Mouse (Mus musculus) lung, embryonic 14.5 days (tissue): ENCODE measurements at regions not wholly inside any gene's neighbourhood (a gene's known extent, or its start where the extent isn't known, plus 50 kb on each side); places are given as distances from the start of the nearest gene placed in this dataset.
A peak's percentile ranks its signal among the peaks of the same experiment; 100 is the strongest.

Experiments used
- ATAC-seq: fragments of 200-750 bp; cut with Nextera tagmentation; 2 replicates; pipeline ENCODE4 v1.8.0; 2017; ENCODE audit warnings: mild to moderate bottlenecking, moderate TSS enrichment, moderate library complexity; ENCODE audit not compliant: insufficient read depth
- DNase-seq: peaks from one replicate; pipeline ENCODE4 v3.0.0-alpha.2; 2015
- H3K27ac ChIP-seq: fragments of 300-500 bp; sonication (generic); 2 replicates; pipeline ENCODE4 v1.5.1; 2014; ENCODE audit warnings: low read depth, mild to moderate bottlenecking, moderate library complexity
- H3K27me3 ChIP-seq: fragments of 300-500 bp; sonication (generic); 2 replicates; pipeline ENCODE4 v1.6.1; 2014; ENCODE audit warnings: low read length, control low read depth; ENCODE audit not compliant: insufficient read depth
- H3K36me3 ChIP-seq: fragments of 300-500 bp; sonication (generic); 2 replicates; pipeline ENCODE4 v1.6.1; 2014; ENCODE audit warnings: control low read depth; ENCODE audit not compliant: insufficient read depth
- H3K4me1 ChIP-seq: fragments of 300-500 bp; sonication (generic); 2 replicates; pipeline ENCODE4 v1.6.1; 2014; ENCODE audit warnings: antibody characterized with exemption, control low read depth; ENCODE audit not compliant: insufficient read depth
- H3K4me2 ChIP-seq: fragments of 300-500 bp; sonication (generic); 2 replicates; pipeline ENCODE4 v1.6.1; 2014; ENCODE audit warnings: mild to moderate bottlenecking
- H3K4me3 ChIP-seq: fragments of 300-500 bp; sonication (generic); 2 replicates; pipeline ENCODE4 v1.5.1; 2014; ENCODE audit warnings: low read depth, low read length
- H3K9ac ChIP-seq: fragments of 300-500 bp; sonication (generic); 2 replicates; pipeline ENCODE4 v1.6.1; 2014
- H3K9me3 ChIP-seq: fragments of 300-500 bp; sonication (generic); 2 replicates; pipeline ENCODE4 v1.6.1; 2016; ENCODE audit warnings: low read depth, low read length, control low read depth
- CTCF ChIP-seq: IDR thresholded peaks from 2 replicates; pipeline ENCODE4 v1.5.1; 2016; ENCODE audit warnings: antibody characterized with exemption, low read depth
- WGBS: fragments of 180-500 bp; shearing (Covaris S2); extraction: QIAGEN DNeasy Blood & Tissue Kit; methylation state at CpG from one replicate; pipeline ENCODE4 v1.1.7; 2014; 5-methylcytosine and 5-hydroxymethylcytosine counted together

DNA sequence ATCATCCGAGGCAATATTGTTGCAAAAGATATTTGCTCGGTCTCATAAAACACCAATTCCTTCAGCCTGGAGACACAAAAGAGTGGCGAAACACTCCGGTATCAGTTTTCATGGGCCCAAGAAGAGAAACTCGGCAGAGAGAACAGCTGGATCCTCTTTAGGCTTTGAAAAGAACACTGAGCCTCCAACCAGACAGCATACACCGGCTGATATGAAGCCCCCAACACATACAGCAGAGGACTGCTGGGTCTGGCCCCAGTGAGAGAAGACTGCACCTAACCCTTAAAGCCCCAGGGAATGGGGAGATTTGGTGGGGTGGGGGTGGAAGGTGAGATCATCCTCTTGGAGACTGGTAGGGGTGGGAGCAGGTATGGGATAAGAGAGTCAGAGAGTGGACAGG lies 147.9 kb downstream of the Rchy1 start:
- DNase-seq: no peak
- TF ChIP-seq CTCF: no peak
- no peaks in the 10 kb centered on the region for H3K4me1 ChIP-seq
- H3K9ac ChIP-seq: no peak overlapping the region
- H3K27me3 ChIP-seq: no peaks in the 10 kb centered on the region
- no peaks in the 10 kb centered on the region for H3K36me3 ChIP-seq
- no peak overlapping the region for H3K4me3 ChIP-seq
- H3K4me2 ChIP-seq: no peak overlapping the region
- 66% methylated on average over 6 of the region's 6 CpGs for WGBS
- H3K9me3 ChIP-seq: no peaks in the 10 kb centered on the region
- H3K27ac ChIP-seq: no peak overlapping the region
- ATAC-seq: no peak

DNA sequence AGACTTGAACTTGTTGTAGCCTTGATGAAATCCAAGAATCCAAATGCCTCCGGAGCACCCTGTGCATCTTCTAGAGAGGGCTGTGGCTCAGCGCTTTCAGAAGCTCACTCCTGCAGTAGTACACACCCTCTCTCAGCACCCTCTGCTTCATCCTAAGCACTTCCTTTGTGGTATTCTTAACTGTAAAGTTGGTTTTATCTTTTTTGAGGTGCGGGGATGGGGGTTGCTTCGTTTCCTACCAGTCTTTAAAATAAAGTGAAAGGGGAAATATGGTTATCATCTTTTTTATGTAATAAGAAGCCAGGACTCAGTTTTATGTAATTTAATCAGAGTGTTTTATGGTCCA lies 148.5 kb downstream of the Rchy1 start:
- WGBS: 65% methylated on average over 4 of the region's 4 CpGs
- Histone ChIP-seq H3K4me2 (no peak overlapping the region), H3K4me1 (no peaks in the 10 kb centered on the region), H3K27ac (no peak overlapping the region), H3K9me3 (no peaks in the 10 kb centered on the region), H3K4me3 (no peak overlapping the region), H3K36me3 (no peaks in the 10 kb centered on the region), H3K9ac (no peak overlapping the region), H3K27me3 (no peaks in the 10 kb centered on the region)
- no peak for ATAC-seq
- TF ChIP-seq CTCF: no peak
- DNase-seq: no peak

DNA sequence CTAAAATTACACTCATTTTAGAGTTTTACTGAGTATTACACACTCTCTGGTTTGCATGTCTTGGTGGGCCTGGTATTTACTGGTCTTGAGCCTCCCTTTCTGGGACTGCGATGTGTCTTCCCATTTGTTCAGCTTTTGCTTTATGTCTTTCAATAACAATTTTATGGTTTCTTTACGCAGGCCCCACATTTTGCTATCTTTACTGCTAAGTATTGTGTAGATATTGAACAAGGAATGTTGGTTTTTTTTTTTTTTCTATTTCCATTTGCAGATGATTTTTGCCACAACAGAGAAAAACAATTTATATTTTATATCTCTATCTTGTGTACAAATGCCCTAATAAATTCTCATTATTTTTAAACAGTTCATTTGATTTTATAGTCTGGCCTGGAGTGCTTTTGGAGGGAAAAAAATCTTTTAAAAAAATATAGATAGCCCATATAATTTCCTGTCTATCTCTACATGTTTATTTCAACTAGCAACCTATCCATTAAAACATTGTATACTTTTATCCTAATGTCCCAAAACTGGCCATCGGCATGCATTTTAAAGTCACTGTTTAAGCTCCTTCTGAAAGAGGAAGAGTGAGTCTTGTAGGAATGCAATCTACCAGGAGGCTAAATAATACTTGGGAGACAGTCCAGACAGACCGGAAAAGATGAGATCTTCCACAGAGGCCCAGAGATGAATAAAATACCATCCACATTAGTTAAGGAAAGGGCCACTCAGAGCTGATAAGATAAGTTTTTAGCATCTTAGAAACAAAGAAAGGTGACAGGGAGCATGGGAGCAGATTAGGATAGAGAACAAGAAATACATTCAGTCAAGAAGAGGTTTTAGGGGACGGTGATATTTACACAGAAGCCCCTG lies 149.1 kb downstream of the Rchy1 start:
- no peak for TF ChIP-seq CTCF
- no peak for ATAC-seq
- H3K27me3 ChIP-seq: no peaks in the 10 kb centered on the region
- H3K9me3 ChIP-seq: no peaks in the 10 kb centered on the region
- no peak overlapping the region for H3K9ac ChIP-seq
- WGBS: 52% methylated on average over 5 of the region's 5 CpGs
- no peak overlapping the region for H3K27ac ChIP-seq
- no peak for DNase-seq
- no peaks in the 10 kb centered on the region for H3K4me1 ChIP-seq
- H3K4me3 ChIP-seq: no peak overlapping the region
- H3K4me2 ChIP-seq: no peak overlapping the region
- H3K36me3 ChIP-seq: no peaks in the 10 kb centered on the region

DNA sequence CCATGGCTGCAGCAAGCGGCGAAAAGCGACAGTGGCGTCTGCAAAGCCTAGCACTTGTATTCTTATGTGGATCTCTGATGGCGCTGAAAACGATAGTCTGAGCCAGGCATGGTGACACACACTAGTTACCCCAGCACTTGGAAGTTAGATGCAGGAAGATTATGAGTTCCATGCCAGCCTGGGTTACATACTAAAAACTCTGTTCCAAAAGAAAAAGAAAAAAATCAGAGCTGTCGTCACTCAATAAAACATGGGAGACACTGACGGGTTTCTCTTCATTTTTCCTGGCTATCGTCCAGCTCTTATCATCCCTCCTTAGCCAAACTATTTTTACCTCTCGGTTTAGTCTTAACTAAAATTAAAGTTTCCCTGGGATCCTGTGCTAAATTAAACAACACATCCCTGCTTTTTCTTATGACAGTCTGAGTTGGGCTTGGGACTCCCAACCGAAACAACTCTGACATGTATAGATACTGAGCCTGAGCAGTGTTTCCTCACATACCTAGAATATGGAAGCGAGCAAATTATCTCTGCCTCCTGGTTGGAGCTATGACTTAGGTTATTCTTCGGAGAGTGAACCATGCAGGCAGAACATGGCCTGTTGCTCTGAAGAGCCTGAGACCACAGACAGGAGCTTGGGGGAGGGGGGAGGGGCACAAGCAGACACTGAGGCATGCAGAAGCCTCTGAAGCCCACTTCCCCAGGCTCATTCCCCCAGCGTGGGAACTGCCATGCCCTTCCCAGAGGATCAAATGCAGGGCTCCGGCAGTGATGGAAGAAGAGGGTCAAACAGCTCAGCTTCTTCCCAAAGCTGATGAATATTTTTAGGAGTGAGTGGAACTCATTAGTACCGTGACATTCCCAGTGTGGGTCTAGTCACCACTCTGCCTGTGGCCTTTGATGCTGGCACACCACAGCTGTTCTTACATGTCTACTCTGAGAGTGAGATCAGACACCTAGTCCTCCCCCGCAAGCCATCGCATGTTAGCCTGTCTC lies 155.5 kb downstream of the Rchy1 start:
- 37% methylated on average over 18 of the region's 18 CpGs for WGBS
- H3K4me2 ChIP-seq: peak overlapping the region; percentile 33
- H3K27me3 ChIP-seq: no peaks in the 10 kb centered on the region
- no peaks in the 10 kb centered on the region for H3K9me3 ChIP-seq
- H3K4me3 ChIP-seq: no peak overlapping the region
- no peak for TF ChIP-seq CTCF
- H3K9ac ChIP-seq: no peak overlapping the region
- DNase-seq: peak; percentile 76
- H3K27ac ChIP-seq: peak overlapping the region; percentile 73; the same call in 1 of the 2 replicates
- 0 out of 2 replicates have a peak, but pooled peaks cover 4% of the 10 kb centered on the region for H3K4me1 ChIP-seq
- ATAC-seq: peak; percentile 81; the same call in 1 of the 2 replicates
- H3K36me3 ChIP-seq: no peaks in the 10 kb centered on the region

DNA sequence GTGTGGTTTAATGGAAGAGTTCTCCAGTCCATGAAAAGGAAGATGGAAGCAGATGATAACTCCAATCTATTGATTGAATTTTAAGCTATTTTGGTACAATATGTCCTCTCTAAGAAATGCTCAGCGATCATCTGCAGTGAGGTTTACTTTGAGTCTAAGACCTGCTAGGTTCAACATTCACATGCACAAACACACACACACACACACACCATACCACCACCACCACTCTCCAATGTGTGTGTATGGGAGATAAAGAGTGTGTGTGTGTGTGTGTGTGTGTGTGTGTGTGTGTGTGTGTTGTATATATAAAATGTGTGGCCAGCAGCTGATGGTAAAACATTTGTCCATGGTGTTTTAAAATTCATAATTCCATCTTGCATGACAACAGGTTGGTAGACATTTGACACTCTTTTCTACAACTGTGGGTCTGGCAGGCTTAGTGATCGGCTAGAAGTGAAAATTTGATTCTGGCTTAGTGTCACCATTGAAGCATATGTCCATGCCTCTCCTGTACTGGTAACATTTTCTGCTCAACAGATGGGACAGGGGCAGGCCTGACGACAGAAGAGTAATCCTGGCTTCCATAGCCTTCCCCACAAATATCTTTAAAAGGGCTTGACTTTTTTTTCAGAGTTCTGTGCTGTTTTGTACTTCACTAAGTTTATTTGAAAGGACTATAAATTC lies 161.4 kb downstream of the Rchy1 start:
- H3K4me2 ChIP-seq: no peak overlapping the region
- no peak overlapping the region for H3K27ac ChIP-seq
- no peak overlapping the region for H3K4me3 ChIP-seq
- WGBS: 87% methylated on average over 3 of the region's 3 CpGs
- ATAC-seq (no peak), DNase-seq (no peak)
- H3K9me3 ChIP-seq: no peaks in the 10 kb centered on the region
- H3K27me3 ChIP-seq: no peaks in the 10 kb centered on the region
- H3K36me3 ChIP-seq: no peaks in the 10 kb centered on the region
- no peaks in the 10 kb centered on the region for H3K4me1 ChIP-seq
- no peak overlapping the region for H3K9ac ChIP-seq
- TF ChIP-seq CTCF: no peak

DNA sequence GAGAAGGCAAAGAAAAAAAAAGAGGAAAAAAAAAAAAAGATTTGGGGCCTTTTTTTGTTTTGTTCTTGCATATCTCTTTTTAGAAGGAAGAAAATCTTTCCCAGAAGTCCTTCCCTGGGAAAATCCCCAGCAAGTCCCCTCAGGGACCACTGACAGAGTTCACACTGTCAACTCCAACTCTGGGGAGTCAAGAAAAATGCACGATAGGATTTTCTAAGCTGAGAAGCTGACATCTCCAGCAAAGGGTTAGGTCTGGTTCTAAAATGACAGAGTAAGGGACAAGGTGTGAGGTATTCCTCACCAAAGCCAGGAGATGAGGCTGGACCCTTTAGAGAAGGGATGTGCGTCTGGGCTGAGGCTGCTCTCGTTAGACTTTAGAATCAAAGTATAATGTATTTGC lies 165.5 kb downstream of the Rchy1 start:
- Histone ChIP-seq H3K9ac (no peak overlapping the region), H3K27ac (no peak overlapping the region), H3K4me2 (no peak overlapping the region), H3K9me3 (no peaks in the 10 kb centered on the region), H3K27me3 (no peaks in the 10 kb centered on the region), H3K4me1 (no peaks in the 10 kb centered on the region), H3K4me3 (no peak overlapping the region), H3K36me3 (no peaks in the 10 kb centered on the region)
- DNase-seq: no peak
- no peak for TF ChIP-seq CTCF
- ATAC-seq: no peak
- WGBS: 78% methylated on average over 3 of the region's 3 CpGs

DNA sequence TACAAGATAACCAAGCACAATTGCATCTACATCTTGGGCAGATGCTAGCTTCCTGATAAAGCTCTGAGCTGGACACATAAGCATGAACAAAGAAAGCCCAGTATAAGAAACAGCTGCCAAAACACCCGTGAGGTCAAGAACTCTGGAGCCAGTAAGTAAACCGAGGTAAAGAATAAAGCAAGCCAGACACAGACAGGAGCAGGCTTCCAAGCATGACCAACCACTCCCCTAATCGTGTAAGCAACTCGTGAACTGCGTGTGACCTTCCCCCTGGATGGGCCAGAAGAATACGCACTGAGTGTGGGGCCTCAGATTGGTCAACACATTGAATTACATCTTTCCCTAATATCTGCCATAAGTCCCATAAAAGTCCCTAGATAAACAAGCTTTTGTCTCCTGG lies 170.1 kb downstream of the Rchy1 start:
- WGBS: 48% methylated on average over 6 of the region's 6 CpGs
- Histone ChIP-seq H3K9me3 (no peaks in the 10 kb centered on the region), H3K4me2 (no peak overlapping the region), H3K9ac (no peak overlapping the region), H3K27me3 (no peaks in the 10 kb centered on the region), H3K4me1 (no peaks in the 10 kb centered on the region), H3K36me3 (no peaks in the 10 kb centered on the region), H3K27ac (no peak overlapping the region), H3K4me3 (no peak overlapping the region)
- DNase-seq: no peak
- ATAC-seq: no peak
- TF ChIP-seq CTCF: no peak
